Mouse (Mus musculus) embryonic facial prominence, embryonic 14.5 days (tissue): ENCODE measurements around the gene Aar2. TPM values are rescaled to one million over a fixed set of nuclear protein-coding genes. Genes with fewer than 3 reads are reported as not detected.

Source experiments
- ATAC-seq: fragments of 200-750 bp; cut with Nextera tagmentation; 2 replicates; pipeline ENCODE4 v1.8.0; 2017; ENCODE audit warnings: low read depth, moderate number of reproducible peaks, moderate TSS enrichment
- DNase-seq: peaks from one replicate; pipeline ENCODE4 v3.0.0-alpha.2; 2015; ENCODE audit warnings: low spot score
- H3K27ac ChIP-seq: fragments of 300-500 bp; sonication (generic); replicated peaks from 2 replicates; pipeline ENCODE4 v1.5.1; 2014; ENCODE audit warnings: low read depth, mild to moderate bottlenecking, low read length, moderate library complexity
- H3K27me3 ChIP-seq: fragments of 300-500 bp; sonication (generic); replicated peaks from 2 replicates; pipeline ENCODE4 v1.6.1; 2014; ENCODE audit warnings: low read length; ENCODE audit not compliant: control insufficient read depth, insufficient read depth
- H3K36me3 ChIP-seq: fragments of 300-500 bp; sonication (generic); 2 replicates; pipeline ENCODE4 v1.6.1; 2014; ENCODE audit warnings: low read length, mixed read lengths; ENCODE audit not compliant: control insufficient read depth, insufficient read depth
- H3K4me1 ChIP-seq: fragments of 300-500 bp; sonication (generic); 2 replicates; pipeline ENCODE4 v1.6.1; 2014; ENCODE audit warnings: antibody characterized with exemption, low read length; ENCODE audit not compliant: control insufficient read depth, insufficient read depth
- H3K4me2 ChIP-seq: fragments of 300-500 bp; sonication (generic); 2 replicates; pipeline ENCODE4 v1.6.1; 2014; ENCODE audit warnings: low read depth, mild to moderate bottlenecking, low read length, moderate library complexity, mixed read lengths
- H3K4me3 ChIP-seq: fragments of 300-500 bp; sonication (generic); 2 replicates; pipeline ENCODE4 v1.5.1; 2014; ENCODE audit warnings: low read depth, mild to moderate bottlenecking, low read length
- H3K9ac ChIP-seq: fragments of 300-500 bp; sonication (generic); 2 replicates; pipeline ENCODE4 v1.6.1; 2014; ENCODE audit warnings: low read depth, mild to moderate bottlenecking, low read length, moderate library complexity, mixed read lengths
- H3K9me3 ChIP-seq: fragments of 300-500 bp; sonication (generic); 2 replicates; pipeline ENCODE4 v1.6.1; 2016; ENCODE audit warnings: low read length; ENCODE audit not compliant: control insufficient read depth
- WGBS: fragments of 180-500 bp; shearing (Covaris S2); extraction: QIAGEN DNeasy Blood & Tissue Kit; methylation state at CpG from one replicate; pipeline ENCODE4 v1.1.7; 2014; 5-methylcytosine and 5-hydroxymethylcytosine counted together
- polyA plus RNA-seq: library from polyadenylated mRNA; unstranded; fragments of >200 nt; fragmentation: Nextera tagmentation; extraction: Ambion mirVana; gene quantifications from 2 replicates; pipeline ENCODE4 v1.2.1, GENCODE M21; 2014

The Aar2 gene
- 34.3 and 37.5 TPM in 2 replicates for polyA plus RNA-seq

GRCm38 (mm10) chr2:156547123-156547891 lies at the start of gene Aar2:
TSS of gene Aar2 (plus strand) at chr2:156547584.
- Histone ChIP-seq H3K4me1 (peaks cover 7% of the 10 kb centered on the region; the same call in 1 of the 2 replicates), H3K4me3 (peak within 1 kb of the TSS; percentile 85), H3K36me3 (peaks cover 17% of the 10 kb centered on the region), H3K9ac (peak within 1 kb of the TSS; percentile 91), H3K27ac (peak within 1 kb of the TSS; percentile 82), H3K9me3 (no peaks in the 10 kb centered on the region), H3K27me3 (no peaks in the 10 kb centered on the region), H3K4me2 (peak within 1 kb of the TSS; percentile 83)
- DNase-seq, result peak; percentile 76
- 6% methylated on average over 38 of the region's 39 CpGs for WGBS
- peak; percentile 53; the same call in 1 of the 2 replicates for ATAC-seq

GRCm38 (mm10) chr2:156497915-156498314 lies 49.5 kb upstream of the Aar2 start:
- Histone ChIP-seq H3K4me2 (no peak overlapping the region), H3K4me3 (no peak overlapping the region), H3K36me3 (peaks cover 56% of the 10 kb centered on the region), H3K4me1 (no peaks in the 10 kb centered on the region), H3K9ac (no peak overlapping the region), H3K27me3 (no peaks in the 10 kb centered on the region), H3K27ac (no peak overlapping the region), H3K9me3 (no peaks in the 10 kb centered on the region)
- DNase-seq (peak; percentile 57), ATAC-seq (peak; percentile 33; the same call in 1 of the 2 replicates)
- WGBS, result 52% methylated on average over 5 of the region's 5 CpGs

GRCm38 (mm10) chr2:156501025-156501424 lies 46.4 kb upstream of the Aar2 start:
- DNase-seq (no peak), ATAC-seq (no peak)
- 90% methylated on average over 1 of the region's 1 CpGs for WGBS
- no peaks in the 10 kb centered on the region for H3K4me1 ChIP-seq
- H3K9me3 ChIP-seq, result no peaks in the 10 kb centered on the region
- H3K36me3 ChIP-seq, result peaks cover 64% of the 10 kb centered on the region
- no peak overlapping the region for H3K9ac ChIP-seq
- H3K27ac ChIP-seq, result no peak overlapping the region
- H3K4me3 ChIP-seq, result no peak overlapping the region
- H3K27me3 ChIP-seq, result no peaks in the 10 kb centered on the region
- H3K4me2 ChIP-seq, result no peak overlapping the region

GRCm38 (mm10) chr2:156505533-156505932 lies 41.9 kb upstream of the Aar2 start:
- Histone ChIP-seq H3K4me2 (no peak overlapping the region), H3K9ac (no peak overlapping the region), H3K4me3 (no peak overlapping the region), H3K27ac (no peak overlapping the region), H3K4me1 (no peaks in the 10 kb centered on the region), H3K9me3 (no peaks in the 10 kb centered on the region), H3K27me3 (no peaks in the 10 kb centered on the region), H3K36me3 (peaks cover 80% of the 10 kb centered on the region)
- ATAC-seq (no peak), DNase-seq (no peak)
- WGBS, result 83% methylated on average over 13 of the region's 13 CpGs

- ATAC-seq (no peak), DNase-seq (no peak)
- H3K36me3 ChIP-seq, result peaks cover 67% of the 10 kb centered on the region
Measured at GRCm38 (mm10) chr2:156512028-156512427, 35.4 kb upstream of the Aar2 start.

GRCm38 (mm10) chr2:156512561-156512960 lies 34.8 kb upstream of the Aar2 start:
- Histone ChIP-seq H3K4me2 (no peak overlapping the region), H3K4me1 (no peaks in the 10 kb centered on the region), H3K4me3 (no peak overlapping the region), H3K36me3 (peaks cover 63% of the 10 kb centered on the region), H3K27me3 (no peaks in the 10 kb centered on the region), H3K27ac (no peak overlapping the region), H3K9me3 (no peaks in the 10 kb centered on the region), H3K9ac (no peak overlapping the region)
- DNase-seq, result no peak
- 71% methylated on average over 4 of the region's 6 CpGs for WGBS
- ATAC-seq, result no peak

More at GRCm38 (mm10) chr2:156512028-156512427, 35.4 kb upstream of the Aar2 start:
- H3K9me3 ChIP-seq, result no peaks in the 10 kb centered on the region
- no peak overlapping the region for H3K4me2 ChIP-seq
- H3K9ac ChIP-seq, result no peak overlapping the region
- no peak overlapping the region for H3K27ac ChIP-seq
- no peaks in the 10 kb centered on the region for H3K27me3 ChIP-seq
- no peak overlapping the region for H3K4me3 ChIP-seq
- WGBS, result 81% methylated on average over 7 of the region's 7 CpGs
- H3K4me1 ChIP-seq, result no peaks in the 10 kb centered on the region

GRCm38 (mm10) chr2:156515102-156515501 lies 32.3 kb upstream of the Aar2 start:
- H3K36me3 ChIP-seq, result peaks cover 55% of the 10 kb centered on the region
- WGBS, result 81% methylated on average over 9 of the region's 9 CpGs
- no peak for ATAC-seq

GRCm38 (mm10) chr2:156515565-156516185 lies 31.7 kb upstream of the Aar2 start:
- H3K27ac ChIP-seq, result no peak overlapping the region
- WGBS, result 17% methylated on average over 7 of the region's 7 CpGs
- H3K27me3 ChIP-seq, result no peaks in the 10 kb centered on the region
- H3K4me1 ChIP-seq, result no peaks in the 10 kb centered on the region
- no peak overlapping the region for H3K4me3 ChIP-seq
- H3K4me2 ChIP-seq, result no peak overlapping the region
- DNase-seq (peak; percentile 64), ATAC-seq (0 out of 2 replicates have a peak, but pooled peaks have one; percentile 58)
- H3K9ac ChIP-seq, result no peak overlapping the region
- peaks cover 50% of the 10 kb centered on the region for H3K36me3 ChIP-seq
- no peaks in the 10 kb centered on the region for H3K9me3 ChIP-seq

More at GRCm38 (mm10) chr2:156515102-156515501, 32.3 kb upstream of the Aar2 start:
- H3K4me2 ChIP-seq, result no peak overlapping the region
- H3K4me1 ChIP-seq, result no peaks in the 10 kb centered on the region
- no peak for DNase-seq
- H3K9me3 ChIP-seq, result no peaks in the 10 kb centered on the region
- no peak overlapping the region for H3K4me3 ChIP-seq
- no peaks in the 10 kb centered on the region for H3K27me3 ChIP-seq
- H3K27ac ChIP-seq, result no peak overlapping the region
- H3K9ac ChIP-seq, result no peak overlapping the region
